Mouse (Mus musculus) gastrocnemius, postnatal 14 days (tissue): ENCODE data around the gene Mrpl10. TPM values are rescaled to one million over a fixed set of nuclear protein-coding genes. Genes with fewer than 3 reads are reported as not detected.

Experiments
- DNase-seq: peaks from one replicate; pipeline ENCODE4 v3.0.0; 2021; ENCODE audit warnings: mixed read lengths
- intact Hi-C: fragments of 180-260 bp; cut with DNase I; formaldehyde crosslinking; loops from one replicate; pipeline ENCODE4 v1.15.1; 2025; ENCODE audit warnings: low total_unique reads
- total RNA-seq, 2 experiments: library from RNA; stranded (reverse); gene quantifications; 2 replicates each; pipeline ENCODE4 v1.2.3; 2021

Gene Mrpl10
- total RNA-seq, 2 experiments from 2014 or later: 39.8 to 44.0 TPM

GRCm38 (mm10) chr11:97024977-97025376 is 16.4 kb upstream of the Mrpl10 start:
- intact Hi-C loops: loop anchor here (2.0 to 5.0 kb wide), 2 partner anchors 40 to 113 kb away; no protein-coding TSS in a partner anchor
- DNase-seq: no peak

DNA sequence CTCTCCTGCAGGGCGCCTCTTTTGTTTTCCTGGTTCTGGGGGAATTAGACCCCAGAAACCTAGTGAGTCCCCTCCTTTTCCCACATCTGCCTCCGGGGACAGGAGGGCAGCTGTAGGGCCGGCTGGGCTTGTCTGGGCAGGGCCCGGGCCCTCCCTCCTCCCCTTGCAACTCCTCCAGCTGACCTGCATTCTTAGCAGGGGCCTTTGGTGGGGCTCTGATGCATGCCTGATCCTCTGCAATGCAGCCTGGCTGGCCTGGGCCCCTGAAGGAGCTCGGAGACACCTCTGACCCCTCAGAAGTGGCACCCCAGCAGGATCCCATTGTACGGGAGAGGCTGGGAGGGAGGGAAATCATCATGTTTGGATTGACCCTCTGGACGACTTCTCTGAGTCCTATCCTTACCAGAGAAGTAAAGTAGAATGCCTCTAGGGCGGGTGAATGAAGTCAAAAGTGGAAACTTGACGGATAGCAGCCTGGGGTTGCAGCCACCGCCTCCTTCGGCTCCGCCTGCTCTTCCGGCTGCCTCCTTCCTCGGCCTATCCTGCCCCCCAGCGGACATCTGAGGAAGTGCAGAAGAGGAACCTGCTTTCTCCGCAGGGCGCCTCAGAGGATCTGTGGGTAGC is 15.5 kb upstream of the Mrpl10 start:
- intact Hi-C loops: loop anchor here (2.0 to 5.0 kb wide), 2 partner anchors 41 to 114 kb away; no protein-coding TSS in a partner anchor

GRCm38 (mm10) chr11:97029686-97030417 is 11.5 kb upstream of the Mrpl10 start, which contains the start of gene Scrn2:
TSS of gene Scrn2 (plus strand) at chr11:97029938.
- peak; percentile 78 for DNase-seq
- intact Hi-C loops: loop anchor here (5.0 kb wide), 1 partner anchor 118 kb away; no protein-coding TSS in a partner anchor

More for the DNA sequence above, 15.5 kb upstream of the Mrpl10 start:
- DNase-seq: peak; percentile 86

GRCm38 (mm10) chr11:97030426-97030825 is 10.9 kb upstream of the Mrpl10 start:
- DNase-seq: no peak
- intact Hi-C loops: no loop called here

DNA sequence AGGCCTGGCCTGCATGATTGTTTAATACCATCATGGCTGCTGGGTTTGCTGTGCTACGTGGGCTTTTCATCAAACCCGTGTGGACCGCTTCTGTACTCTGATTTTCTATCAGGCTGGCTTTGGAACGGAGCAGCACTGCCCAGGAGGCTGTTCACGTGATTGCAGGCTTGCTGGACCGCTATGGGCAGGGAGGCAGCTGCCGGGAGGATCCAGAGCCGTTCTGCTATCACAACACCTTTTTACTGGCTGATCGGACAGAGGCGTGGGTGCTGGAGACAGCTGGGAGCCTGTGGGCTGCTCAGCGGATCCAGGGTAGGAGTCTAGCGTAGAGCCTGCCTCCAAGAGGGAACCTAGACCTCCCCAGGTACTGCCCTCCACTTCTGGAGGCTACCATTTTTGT is 9.4 kb upstream of the Mrpl10 start:
- no peak for DNase-seq

DNA sequence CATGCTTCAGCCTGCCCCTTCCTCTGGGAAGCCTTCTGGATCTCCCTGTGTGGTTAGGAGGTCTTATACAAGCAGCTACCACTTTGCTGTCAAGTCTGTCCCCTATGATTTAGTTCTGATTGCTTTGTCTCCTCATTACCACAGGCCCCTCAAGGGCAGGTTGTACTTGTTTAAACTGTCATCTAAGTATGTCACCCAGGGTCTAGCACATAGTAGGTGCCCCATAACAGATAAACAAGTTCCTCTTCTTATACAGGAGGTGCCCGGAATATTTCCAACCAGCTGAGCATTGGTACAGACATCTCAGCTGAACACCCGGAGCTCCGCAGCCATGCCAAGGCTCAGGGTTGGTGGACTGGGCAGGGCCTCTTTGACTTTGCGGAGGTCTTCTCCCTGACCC is 8.9 kb upstream of the Mrpl10 start:
- DNase-seq: no peak
- intact Hi-C loops: no loop called here

More for the DNA sequence above, 9.4 kb upstream of the Mrpl10 start:
- intact Hi-C loops: no loop called here

GRCm38 (mm10) chr11:97033781-97034180 is 7.6 kb upstream of the Mrpl10 start:
- intact Hi-C loops: no loop called here
- no peak for DNase-seq

DNA sequence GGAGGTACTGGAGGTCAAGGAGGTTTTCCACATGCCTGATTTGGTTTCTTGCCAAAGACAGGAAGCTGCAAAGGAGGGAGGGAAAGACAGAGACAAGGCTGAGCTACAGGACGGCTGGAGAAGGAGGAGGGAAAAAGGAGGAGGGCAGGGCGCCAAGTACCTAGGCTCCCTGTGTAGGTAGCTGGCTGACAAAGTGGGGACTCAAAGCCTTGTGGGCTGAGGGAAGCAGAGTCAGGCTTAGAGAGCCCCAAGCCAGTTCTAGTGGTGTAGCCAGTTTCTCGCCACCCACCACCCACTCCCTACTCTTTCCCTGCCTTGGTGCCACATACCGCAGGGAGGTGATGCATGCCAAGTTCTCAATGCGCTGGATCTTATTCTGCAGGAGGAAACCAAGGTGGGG is 5.2 kb upstream of the Mrpl10 start:
- intact Hi-C loops: no loop called here
- no peak for DNase-seq

DNA sequence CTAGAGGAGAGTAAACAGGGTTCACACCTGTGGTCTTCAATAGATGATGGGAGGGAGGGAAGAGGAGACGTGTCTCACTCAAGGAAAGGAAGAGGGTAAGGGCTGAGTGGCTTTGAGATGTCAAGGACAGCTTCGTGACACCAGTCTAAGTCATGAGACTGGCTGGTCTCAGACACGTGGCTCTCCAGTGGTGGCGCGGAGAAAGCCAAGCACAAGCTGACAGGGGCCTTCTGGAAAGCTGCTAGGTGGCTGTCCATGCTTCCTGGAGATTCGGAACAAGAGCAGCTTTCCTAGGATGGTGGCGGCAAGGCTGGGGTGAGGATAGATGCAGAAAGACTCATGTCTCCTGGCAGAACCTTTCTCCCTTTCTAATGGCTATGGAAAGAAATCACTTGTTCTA is 2.5 kb upstream of the Mrpl10 start:
- DNase-seq: no peak
- intact Hi-C loops: no loop called here

DNA sequence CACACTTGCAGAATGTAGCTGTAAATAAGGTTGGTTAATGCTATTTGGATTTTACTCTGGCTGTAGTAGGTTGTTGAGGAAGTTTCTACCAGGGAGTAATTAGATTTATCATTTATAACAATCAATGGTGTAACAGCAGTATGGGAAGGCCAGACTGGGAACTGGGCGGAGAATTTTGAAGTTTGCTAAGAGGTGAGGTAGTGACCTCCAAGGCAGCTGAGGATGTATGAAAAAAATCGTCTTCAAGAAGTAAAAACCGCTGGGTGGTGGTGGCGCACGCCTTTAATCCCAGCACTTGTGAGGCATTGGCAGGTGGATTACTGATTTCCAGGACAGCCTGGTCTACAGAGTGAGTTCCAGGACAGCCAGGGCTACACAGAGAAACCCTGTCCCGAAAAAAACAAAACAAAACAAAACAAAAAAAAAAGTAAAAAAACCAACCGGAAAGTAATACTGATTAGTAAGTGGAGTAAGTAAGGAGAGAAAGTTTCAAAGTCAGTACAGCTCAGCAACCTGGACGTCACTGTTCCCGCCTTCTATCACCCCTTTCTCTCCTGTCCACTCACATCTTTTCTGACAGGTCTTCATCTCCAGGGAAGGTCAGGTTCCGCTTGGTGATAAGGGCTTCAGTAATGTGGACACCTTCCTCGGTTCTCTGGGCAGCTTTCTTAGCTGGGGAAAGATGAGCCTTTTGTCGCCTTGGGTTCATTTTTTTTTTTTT is 899 bp upstream of the Mrpl10 start:
- DNase-seq: no peak
- intact Hi-C loops: no loop called here

- no peak for DNase-seq
- intact Hi-C loops: no loop called here
These were observed 3.5 kb downstream of the Mrpl10 start for GRCm38 (mm10) chr11:97044902-97045301.

GRCm38 (mm10) chr11:97045861-97046260 is 4.5 kb downstream of the Mrpl10 start:
- intact Hi-C loops: no loop called here
- no peak for DNase-seq

- no peak for DNase-seq
- intact Hi-C loops: no loop called here
These were observed 6.8 kb downstream of the Mrpl10 start for GRCm38 (mm10) chr11:97048090-97048650.

- intact Hi-C loops: no loop called here
- no peak for DNase-seq
These were observed 8.2 kb downstream of the Mrpl10 start for GRCm38 (mm10) chr11:97049492-97050085.

DNA sequence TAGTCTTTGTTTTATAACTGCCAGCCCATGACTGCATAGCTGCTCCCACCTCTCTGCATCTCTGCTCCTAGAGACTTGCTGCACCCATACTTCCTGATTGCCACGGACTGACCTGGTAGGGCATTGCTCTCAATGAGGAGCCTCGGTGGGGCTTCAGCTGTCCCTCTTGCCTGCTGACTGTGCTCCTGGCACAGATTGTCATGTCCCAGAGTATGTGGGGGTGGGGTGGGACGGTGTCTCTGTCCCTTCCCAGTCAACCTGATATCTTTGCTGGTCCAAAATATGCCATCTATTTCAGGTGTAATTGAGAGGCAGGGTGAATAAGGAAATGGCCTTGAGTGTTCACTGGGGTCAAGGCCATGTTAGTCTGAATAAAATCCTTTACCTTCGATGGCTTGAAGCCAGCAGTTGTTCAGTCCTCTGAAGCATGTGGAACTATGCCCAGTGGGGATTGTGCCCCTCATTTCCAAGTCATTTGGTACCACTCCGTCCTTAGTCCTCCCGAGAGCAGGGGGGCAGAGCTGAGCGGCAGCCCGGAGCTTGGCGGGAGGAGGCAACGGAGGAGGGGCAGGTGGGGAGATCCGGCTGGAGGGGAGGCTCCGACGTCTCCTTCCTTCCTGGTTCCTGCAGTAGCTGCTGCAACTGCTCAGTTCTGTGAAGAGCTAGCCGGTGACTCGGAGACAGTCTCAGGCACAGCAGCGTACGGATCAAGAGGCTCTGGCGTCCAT is 9.0 kb downstream of the Mrpl10 start, which contains the start of gene Osbpl7:
Gene Osbpl7, plus strand, starts transcription at position 413 of the 728 bp plus-strand sequence.
- intact Hi-C loops: no loop called here

GRCm38 (mm10) chr11:97050944-97051586 is 9.7 kb downstream of the Mrpl10 start:
- intact Hi-C loops: no loop called here
- no peak for DNase-seq

More for the DNA sequence above, 9.0 kb downstream of the Mrpl10 start, which contains the start of gene Osbpl7:
- DNase-seq: peak; percentile 75

DNA sequence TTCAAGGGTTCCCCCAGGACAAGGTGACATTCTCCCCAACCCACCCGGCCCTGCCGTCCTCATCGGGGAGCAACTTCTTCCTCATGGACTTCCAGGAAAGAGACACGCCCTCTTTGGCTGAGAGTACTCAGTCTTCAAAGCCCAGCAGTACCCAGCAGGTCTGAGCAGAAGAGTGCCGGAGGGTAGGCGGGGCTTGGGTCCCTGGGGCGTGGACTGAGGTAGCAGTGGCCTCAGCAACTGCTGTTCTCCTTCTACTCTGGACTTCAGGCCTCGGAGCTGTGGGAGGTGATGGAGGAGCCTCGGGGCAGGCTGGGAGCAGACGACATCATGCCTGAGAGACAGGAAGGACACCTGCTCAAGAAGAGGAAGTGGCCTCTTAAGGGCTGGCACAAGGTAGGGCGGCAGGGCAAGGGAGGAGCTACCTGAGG is 10.9 kb downstream of the Mrpl10 start:
- intact Hi-C loops: no loop called here
- DNase-seq: no peak

DNA sequence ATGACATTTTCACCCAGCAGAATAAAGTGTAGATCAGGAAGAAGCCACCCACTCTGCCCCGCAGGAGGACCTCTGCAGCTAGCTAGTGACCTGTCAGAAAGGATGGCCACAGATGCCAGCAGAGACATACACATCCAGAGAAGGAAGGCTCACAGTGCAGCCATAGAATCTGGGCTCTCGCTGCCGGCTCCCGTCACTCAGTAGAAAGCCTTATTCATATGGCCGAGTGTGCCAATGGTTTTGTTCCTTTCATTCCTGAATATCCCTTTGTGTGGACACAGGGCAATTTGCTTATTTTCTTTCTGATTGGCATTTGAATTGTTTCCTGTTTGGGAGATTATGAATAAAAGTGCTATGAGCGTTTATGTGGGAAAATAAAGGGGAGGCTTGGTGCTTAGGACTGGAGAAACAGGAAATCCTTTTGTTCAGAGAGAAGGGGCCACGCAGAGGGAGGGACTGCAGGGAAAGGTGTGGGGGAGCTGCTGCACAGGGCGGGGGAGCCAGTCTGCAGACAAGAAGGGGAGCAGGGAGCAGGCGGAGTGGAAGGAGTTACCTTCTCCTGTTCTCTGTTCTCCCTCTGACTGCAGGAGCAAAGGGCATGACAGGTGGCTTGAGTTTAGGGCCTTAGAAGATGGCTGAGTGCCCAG is 22.0 kb downstream of the Mrpl10 start:
- no peak for DNase-seq
- intact Hi-C loops: no loop called here
